Mouse (Mus musculus): ENCODE data around the gene Lrrn2. TPM values are rescaled to one million over a fixed set of nuclear protein-coding genes. Genes with fewer than 3 reads are reported as not detected.

Gene Lrrn2
- polyA plus RNA-seq, 1 experiment, result 0.17 TPM

GRCm38 (mm10) chr1:132928032-132928906 lies 48.2 kb downstream of the Lrrn2 start:
- Histone ChIP-seq H3K79me2 (ENCODE audit: control insufficient read depth, insufficient read depth) (no peaks in the 10 kb centered on the region), H3K36me3 (ENCODE audit: control insufficient read depth, insufficient read depth) (no peaks in the 10 kb centered on the region), H3ac (ENCODE audit: control insufficient read depth, insufficient read length) (no peak overlapping the region), H3K27me3 (ENCODE audit: control insufficient read depth, insufficient read depth, insufficient read length) (no peaks in the 10 kb centered on the region), H3K4me2 (ENCODE audit: low read depth) (no peak overlapping the region), H3K4me3 (no peak overlapping the region)
- TF ChIP-seq MYOG (IDR thresholded peaks at IDR 0.05; ENCODE audit: control insufficient read depth in 1 of 3, insufficient read depth in 1 of 3, insufficient read length in 2 of 3, low read depth in 2 of 3) (no peak), TCF12 (IDR thresholded peaks at IDR 0.05; ENCODE audit: insufficient read depth, poor library complexity, severe bottlenecking) (no peak), POLR2A (IDR thresholded peaks at IDR 0.05; ENCODE audit: insufficient read length, low read depth) (no peak), MAX (IDR thresholded peaks at IDR 0.05; ENCODE audit: low read depth) (no peak), REST (IDR thresholded peaks at IDR 0.05; ENCODE audit: insufficient read depth, insufficient read length) (no peak), TCF3 (IDR thresholded peaks at IDR 0.05; ENCODE audit: insufficient read length, low read depth) (no peak), SRF (IDR thresholded peaks at IDR 0.05; ENCODE audit: control insufficient read depth, insufficient read length, low read depth) (no peak), USF1 (IDR thresholded peaks at IDR 0.05; ENCODE audit: low read depth) (no peak), MYOD1 (IDR thresholded peaks at IDR 0.05; ENCODE audit: control insufficient read depth in 1 of 3, insufficient read length in 2 of 3, low read depth in 2 of 3) (no peak), POLR2AphosphoS2 (IDR thresholded peaks at IDR 0.05; ENCODE audit: insufficient read length, low read depth) (no peak), E2F4 (IDR thresholded peaks at IDR 0.05; ENCODE audit: insufficient read depth) (no peak), CEBPB (IDR thresholded peaks at IDR 0.05; ENCODE audit: insufficient read depth, poor library complexity, severe bottlenecking) (no peak)

- TF ChIP-seq REST (IDR thresholded peaks at IDR 0.05; ENCODE audit: insufficient read depth, insufficient read length) (no peak), MAX (IDR thresholded peaks at IDR 0.05; ENCODE audit: low read depth) (no peak), POLR2AphosphoS2 (IDR thresholded peaks at IDR 0.05; ENCODE audit: insufficient read length, low read depth) (no peak), USF1 (IDR thresholded peaks at IDR 0.05; ENCODE audit: low read depth) (no peak), MYOD1 (IDR thresholded peaks at IDR 0.05; ENCODE audit: control insufficient read depth in 1 of 3, insufficient read length in 2 of 3, low read depth in 2 of 3) (no peak), E2F4 (IDR thresholded peaks at IDR 0.05; ENCODE audit: insufficient read depth) (no peak), TCF12 (IDR thresholded peaks at IDR 0.05; ENCODE audit: insufficient read depth, poor library complexity, severe bottlenecking) (no peak), MYOG (IDR thresholded peaks at IDR 0.05; ENCODE audit: control insufficient read depth in 1 of 3, insufficient read depth in 1 of 3, insufficient read length in 2 of 3, low read depth in 2 of 3) (no peak), SRF (IDR thresholded peaks at IDR 0.05; ENCODE audit: control insufficient read depth, insufficient read length, low read depth) (no peak), CEBPB (IDR thresholded peaks at IDR 0.05; ENCODE audit: insufficient read depth, poor library complexity, severe bottlenecking) (no peak), POLR2A (IDR thresholded peaks at IDR 0.05; ENCODE audit: insufficient read length, low read depth) (no peak), TCF3 (IDR thresholded peaks at IDR 0.05; ENCODE audit: insufficient read length, low read depth) (no peak)
Observed at GRCm38 (mm10) chr1:132928907-132929250, 48.8 kb downstream of the Lrrn2 start.

DNA sequence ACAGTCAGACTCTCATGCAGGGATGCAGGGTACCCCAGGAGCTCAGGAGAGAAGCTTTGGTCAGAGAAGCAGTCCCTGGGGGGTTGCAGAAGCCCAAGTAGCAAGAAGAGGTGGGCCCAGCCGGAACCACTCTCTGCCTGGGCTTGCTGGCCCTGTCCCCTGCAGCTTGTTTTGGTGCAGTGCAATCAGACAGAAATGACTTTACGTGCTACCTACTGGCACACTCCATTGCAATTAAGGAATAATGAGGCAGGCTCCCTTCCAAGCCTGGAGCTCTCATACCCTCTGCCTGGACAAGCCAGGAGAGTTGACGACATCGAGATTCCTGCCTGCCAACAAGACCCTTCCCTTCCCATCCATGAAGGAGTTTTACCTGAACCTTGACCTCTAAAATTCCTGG lies 50.2 kb downstream of the Lrrn2 start:
- TF ChIP-seq REST (IDR thresholded peaks at IDR 0.05; ENCODE audit: insufficient read depth, insufficient read length) (no peak), MYOD1 (IDR thresholded peaks at IDR 0.05; ENCODE audit: control insufficient read depth in 1 of 3, insufficient read length in 2 of 3, low read depth in 2 of 3) (no peak), USF1 (IDR thresholded peaks at IDR 0.05; ENCODE audit: low read depth) (no peak), SRF (IDR thresholded peaks at IDR 0.05; ENCODE audit: control insufficient read depth, insufficient read length, low read depth) (no peak), POLR2A (IDR thresholded peaks at IDR 0.05; ENCODE audit: insufficient read length, low read depth) (no peak), E2F4 (IDR thresholded peaks at IDR 0.05; ENCODE audit: insufficient read depth) (no peak), TCF3 (IDR thresholded peaks at IDR 0.05; ENCODE audit: insufficient read length, low read depth) (no peak), TCF12 (IDR thresholded peaks at IDR 0.05; ENCODE audit: insufficient read depth, poor library complexity, severe bottlenecking) (no peak), CEBPB (IDR thresholded peaks at IDR 0.05; ENCODE audit: insufficient read depth, poor library complexity, severe bottlenecking) (no peak), MAX (IDR thresholded peaks at IDR 0.05; ENCODE audit: low read depth) (no peak), POLR2AphosphoS2 (IDR thresholded peaks at IDR 0.05; ENCODE audit: insufficient read length, low read depth) (no peak), MYOG (IDR thresholded peaks at IDR 0.05; ENCODE audit: control insufficient read depth in 1 of 3, insufficient read depth in 1 of 3, insufficient read length in 2 of 3, low read depth in 2 of 3) (no peak)
- Histone ChIP-seq H3K4me3 (no peak overlapping the region), H3K4me2 (ENCODE audit: low read depth) (no peak overlapping the region), H3ac (ENCODE audit: control insufficient read depth, insufficient read length) (no peak overlapping the region), H3K79me2 (ENCODE audit: control insufficient read depth, insufficient read depth) (no peaks in the 10 kb centered on the region), H3K27me3 (ENCODE audit: control insufficient read depth, insufficient read depth, insufficient read length) (peaks cover 13% of the 10 kb centered on the region), H3K36me3 (ENCODE audit: control insufficient read depth, insufficient read depth) (no peaks in the 10 kb centered on the region)

More at GRCm38 (mm10) chr1:132928907-132929250, 48.8 kb downstream of the Lrrn2 start:
- peaks cover 1% of the 10 kb centered on the region for H3K27me3 ChIP-seq (ENCODE audit: control insufficient read depth, insufficient read depth, insufficient read length)
- no peak overlapping the region for H3K4me2 ChIP-seq (ENCODE audit: low read depth)
- H3ac ChIP-seq (ENCODE audit: control insufficient read depth, insufficient read length), result no peak overlapping the region
- no peak overlapping the region for H3K4me3 ChIP-seq
- H3K36me3 ChIP-seq (ENCODE audit: control insufficient read depth, insufficient read depth), result no peaks in the 10 kb centered on the region
- no peaks in the 10 kb centered on the region for H3K79me2 ChIP-seq (ENCODE audit: control insufficient read depth, insufficient read depth)

DNA sequence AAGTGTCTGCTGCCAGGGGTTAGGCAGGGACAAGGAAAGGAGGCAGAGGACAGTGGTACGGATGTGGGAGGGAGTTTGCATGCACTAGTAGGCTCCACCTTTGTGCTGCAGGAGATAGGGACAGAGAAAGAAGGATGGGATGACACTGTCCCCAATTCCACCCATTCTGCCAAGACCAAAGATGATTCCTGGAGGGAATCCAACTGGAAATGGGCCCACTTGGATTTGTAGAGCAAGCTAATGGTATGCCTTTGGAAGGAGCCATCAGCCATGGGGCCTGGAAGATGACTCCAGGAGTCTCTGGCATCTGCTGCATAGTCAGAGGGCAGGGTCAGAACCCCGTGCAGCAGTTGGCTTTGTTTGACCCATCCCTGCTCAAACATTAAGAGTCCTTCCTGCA lies 52.3 kb downstream of the Lrrn2 start:
- no peak overlapping the region for H3K4me2 ChIP-seq (ENCODE audit: low read depth)
- H3K4me3 ChIP-seq, result no peak overlapping the region
- no peaks in the 10 kb centered on the region for H3K79me2 ChIP-seq (ENCODE audit: control insufficient read depth, insufficient read depth)
- H3ac ChIP-seq (ENCODE audit: control insufficient read depth, insufficient read length), result no peak overlapping the region
- peaks cover 18% of the 10 kb centered on the region for H3K27me3 ChIP-seq (ENCODE audit: control insufficient read depth, insufficient read depth, insufficient read length)
- TF ChIP-seq MYOD1 (IDR thresholded peaks at IDR 0.05; ENCODE audit: control insufficient read depth in 1 of 3, insufficient read length in 2 of 3, low read depth in 2 of 3) (no peak), MAX (IDR thresholded peaks at IDR 0.05; ENCODE audit: low read depth) (no peak), TCF3 (IDR thresholded peaks at IDR 0.05; ENCODE audit: insufficient read length, low read depth) (no peak), SRF (IDR thresholded peaks at IDR 0.05; ENCODE audit: control insufficient read depth, insufficient read length, low read depth) (no peak), POLR2AphosphoS2 (IDR thresholded peaks at IDR 0.05; ENCODE audit: insufficient read length, low read depth) (no peak), TCF12 (IDR thresholded peaks at IDR 0.05; ENCODE audit: insufficient read depth, poor library complexity, severe bottlenecking) (no peak), POLR2A (IDR thresholded peaks at IDR 0.05; ENCODE audit: insufficient read length, low read depth) (no peak), REST (IDR thresholded peaks at IDR 0.05; ENCODE audit: insufficient read depth, insufficient read length) (no peak), CEBPB (IDR thresholded peaks at IDR 0.05; ENCODE audit: insufficient read depth, poor library complexity, severe bottlenecking) (no peak), MYOG (IDR thresholded peaks at IDR 0.05; ENCODE audit: control insufficient read depth in 1 of 3, insufficient read depth in 1 of 3, insufficient read length in 2 of 3, low read depth in 2 of 3) (no peak), E2F4 (IDR thresholded peaks at IDR 0.05; ENCODE audit: insufficient read depth) (no peak), USF1 (IDR thresholded peaks at IDR 0.05; ENCODE audit: low read depth) (no peak)
- no peaks in the 10 kb centered on the region for H3K36me3 ChIP-seq (ENCODE audit: control insufficient read depth, insufficient read depth)

All from myocyte (in vitro differentiated cells).